8 mouse cellular contexts compared by ENCODE assay signal in genomic region chr17:74338937-74339804, GRCm38 (mm10). TPM values are rescaled to one million over a fixed set of nuclear protein-coding genes. Genes with fewer than 3 reads are reported as not detected.
A peak's percentile ranks its signal among the peaks of the same experiment; 100 is the strongest.
DNase-seq lines count a peak whose midpoint lies in the region; ATAC-seq and TF ChIP-seq lines count a peak whose summit lies in the region.

TSS of gene Spast (plus strand) at chr17:74338987.

- H3K9ac ChIP-seq in hindbrain, embryonic 16.5 days (ENCODE audit: low read depth, low read length), result peak within 1 kb of the TSS; percentile 98

- no peaks in the 10 kb centered on the region for H3K36me3 ChIP-seq in hindbrain, embryonic 16.5 days (ENCODE audit: control insufficient read depth, insufficient read depth, low read length)

- peak within 1 kb of the TSS; percentile 74 for H3K4me3 ChIP-seq in gastrocnemius, adult 2 months
- H3K4me3 ChIP-seq in hindbrain, embryonic 16.5 days (ENCODE audit: low read length), result peak within 1 kb of the TSS; percentile 99

- intact Hi-C loops in gastrocnemius, adult 2 months (cut with DNase I), result loop anchor here (1.0 to 2.0 kb wide), 3 partner anchors 22 to 190 kb away; partner anchors contain the start of gene Memo1
- intact Hi-C loops in left cerebral cortex, postnatal 14 days (cut with DNase I), result no loop called here

- ATAC-seq in hindbrain, embryonic 16.5 days, result peak; percentile 74
- peak; percentile 52 for ATAC-seq in megakaryocyte progenitor cell, adult 5-6 weeks (replicated peaks; ENCODE audit: poor library complexity)

- 0 out of 2 replicates have a peak, but pooled peaks cover 2% of the 10 kb centered on the region for H3K9me3 ChIP-seq in hindbrain, embryonic 16.5 days (ENCODE audit: control insufficient read depth, low read length)

- H3K27ac ChIP-seq in gastrocnemius, adult 2 months, result peak within 1 kb of the TSS; percentile 92
- H3K27ac ChIP-seq in hindbrain, embryonic 16.5 days (ENCODE audit: low read depth, low read length), result peak within 1 kb of the TSS; percentile 99

- peaks cover 32% of the 10 kb centered on the region for H3K4me1 ChIP-seq in hindbrain, embryonic 16.5 days (ENCODE audit: control insufficient read depth, insufficient read depth, low read depth, low read length)

- under 1% methylated on average over 74 of the region's 90 CpGs for WGBS in hindbrain, embryonic 16.5 days

- no peak; the same call in 1 of the 2 replicates for TF ChIP-seq CTCF in gastrocnemius, adult 2 months (IDR thresholded peaks at IDR 0.05)

- H3K27me3 ChIP-seq in hindbrain, embryonic 16.5 days (replicated peaks; ENCODE audit: control insufficient read depth, insufficient read depth, low read length), result no peaks in the 10 kb centered on the region

- DNase-seq in T-cell, adult 2 months (ENCODE audit: low spot score), result peak; percentile 56
- peak; percentile 80 to 81 for DNase-seq in cerebellum, postnatal 25 days
- DNase-seq in gastrocnemius, adult 2 months, result peak; percentile 89
- peak; percentile 30 to 55 for DNase-seq in left cerebral cortex, postnatal 14 days (ENCODE audit: low spot score in 2 of 2)
- DNase-seq in right cerebral cortex, adult 2 months (ENCODE audit: low spot score in 2 of 2), result peak; percentile 40 to 43
- DNase-seq in urinary bladder, postnatal 10 days (ENCODE audit: low spot score), result peak; percentile 17

- peak within 1 kb of the TSS; percentile 82 for H3K4me2 ChIP-seq in hindbrain, embryonic 16.5 days (ENCODE audit: low read length)

RNA-seq across cellular contexts. Expression of gene Spast, which starts in this region (rescaled TPM):
- total RNA-seq in gastrocnemius, adult 2 months (2021), result 10 to 100 TPM; 47.5 to 47.9 TPM
- polyA plus RNA-seq in hindbrain, embryonic 16.5 days (2015; fragmentation: Nextera tagmentation; extraction: Ambion mirVana), result 17.3 and 19.4 TPM in 2 replicates
- 10 to 100 TPM; 61.4 to 70.0 TPM for total RNA-seq in left cerebral cortex, postnatal 14 days (2021)
- 37.6 and 40.7 TPM in 2 replicates for total RNA-seq in megakaryocyte progenitor cell, adult 5-6 weeks (2015)
- 49.5 and 60.2 TPM in 2 replicates for total RNA-seq in megakaryocyte progenitor cell, adult 5-6 weeks (2017)

Comparison
In these comparisons a context has a peak if more than half of its experiments do, and no peak if none do; other contexts are left out.
1. Peak in every context shown above with its lines: DNase-seq, ATAC-seq, H3K4me3 ChIP-seq and H3K27ac ChIP-seq.
2. DNase-seq: peak in every context shown above with its lines; median percentile 89 in gastrocnemius, adult 2 months; 80 in cerebellum, postnatal 25 days; 56 in T-cell, adult 2 months; 42 in left cerebral cortex, postnatal 14 days; 42 in right cerebral cortex, adult 2 months; 17 in urinary bladder, postnatal 10 days.